Mouse (Mus musculus): ENCODE data around the gene Dlgap3. TPM values are rescaled to one million over a fixed set of nuclear protein-coding genes. Genes with fewer than 3 reads are reported as not detected.

Dlgap3 gene
- polyA plus RNA-seq, 1 experiment from 2014 or later = 1.4 TPM

GRCm38 (mm10) chr4:127261601-127262000, 92.6 kb downstream of the Dlgap3 start:
- H3K9ac ChIP-seq = no peak overlapping the region
- H3K4me3 ChIP-seq (ENCODE audit: low read depth, low read length) = no peak overlapping the region
- no peaks in the 10 kb centered on the region for H3K27me3 ChIP-seq (ENCODE audit: insufficient read depth, low read length)
- H3K4me2 ChIP-seq = no peak overlapping the region
- ATAC-seq (ENCODE audit: insufficient read depth) = no peak
- 88% methylated on average over 14 of the region's 14 CpGs for WGBS
- TF ChIP-seq CTCF (IDR thresholded peaks at IDR 0.05; ENCODE audit: low read depth) = no peak
- no peak for DNase-seq
- no peaks in the 10 kb centered on the region for H3K36me3 ChIP-seq (ENCODE audit: insufficient read depth)
- no peaks in the 10 kb centered on the region for H3K9me3 ChIP-seq (ENCODE audit: low read depth, low read length)
- H3K4me1 ChIP-seq (ENCODE audit: insufficient read depth) = no peaks in the 10 kb centered on the region
- no peak overlapping the region for H3K27ac ChIP-seq (ENCODE audit: low read depth)

GRCm38 (mm10) chr4:127263438-127264182, 94.6 kb downstream of the Dlgap3 start:
- TF ChIP-seq CTCF (IDR thresholded peaks at IDR 0.05; ENCODE audit: low read depth) = no peak
- 58% methylated on average over 19 of the region's 19 CpGs for WGBS
- Histone ChIP-seq H3K9ac (no peak overlapping the region), H3K4me1 (ENCODE audit: insufficient read depth) (no peaks in the 10 kb centered on the region), H3K36me3 (ENCODE audit: insufficient read depth) (no peaks in the 10 kb centered on the region), H3K27me3 (ENCODE audit: insufficient read depth, low read length) (no peaks in the 10 kb centered on the region), H3K4me2 (no peak overlapping the region), H3K4me3 (ENCODE audit: low read depth, low read length) (no peak overlapping the region), H3K27ac (ENCODE audit: low read depth) (peak overlapping the region; percentile 55; the same call in 1 of the 2 replicates), H3K9me3 (ENCODE audit: low read depth, low read length) (no peaks in the 10 kb centered on the region)
- ATAC-seq (ENCODE audit: insufficient read depth) (peak; percentile 83), DNase-seq (peak; percentile 54)

GRCm38 (mm10) chr4:127264183-127264554, 95.2 kb downstream of the Dlgap3 start:
- H3K9ac ChIP-seq = no peak overlapping the region
- WGBS = 55% methylated on average over 5 of the region's 5 CpGs
- H3K4me2 ChIP-seq = no peak overlapping the region
- peak overlapping the region; percentile 55; the same call in 1 of the 2 replicates for H3K27ac ChIP-seq (ENCODE audit: low read depth)
- ATAC-seq (ENCODE audit: insufficient read depth) (no peak), DNase-seq (no peak)
- no peaks in the 10 kb centered on the region for H3K9me3 ChIP-seq (ENCODE audit: low read depth, low read length)
- H3K36me3 ChIP-seq (ENCODE audit: insufficient read depth) = no peaks in the 10 kb centered on the region
- no peak for TF ChIP-seq CTCF (IDR thresholded peaks at IDR 0.05; ENCODE audit: low read depth)
- no peaks in the 10 kb centered on the region for H3K4me1 ChIP-seq (ENCODE audit: insufficient read depth)
- H3K27me3 ChIP-seq (ENCODE audit: insufficient read depth, low read length) = no peaks in the 10 kb centered on the region
- H3K4me3 ChIP-seq (ENCODE audit: low read depth, low read length) = no peak overlapping the region

GRCm38 (mm10) chr4:127278451-127279001, 109.5 kb downstream of the Dlgap3 start:
- no peaks in the 10 kb centered on the region for H3K27me3 ChIP-seq (ENCODE audit: insufficient read depth, low read length)
- no peaks in the 10 kb centered on the region for H3K4me1 ChIP-seq (ENCODE audit: insufficient read depth)
- H3K36me3 ChIP-seq (ENCODE audit: insufficient read depth) = no peaks in the 10 kb centered on the region
- 44% methylated on average over 9 of the region's 9 CpGs for WGBS
- H3K9me3 ChIP-seq (ENCODE audit: low read depth, low read length) = no peaks in the 10 kb centered on the region
- H3K4me2 ChIP-seq = no peak overlapping the region
- H3K9ac ChIP-seq = no peak overlapping the region
- ATAC-seq (ENCODE audit: insufficient read depth) (peak; percentile 28; the same call in 1 of the 2 replicates), DNase-seq (peak; percentile 15)
- no peak overlapping the region for H3K27ac ChIP-seq (ENCODE audit: low read depth)
- TF ChIP-seq CTCF (IDR thresholded peaks at IDR 0.05; ENCODE audit: low read depth) = no peak
- H3K4me3 ChIP-seq (ENCODE audit: low read depth, low read length) = no peak overlapping the region

GRCm38 (mm10) chr4:127279241-127279640, 110.2 kb downstream of the Dlgap3 start:
- 64% methylated on average over 9 of the region's 9 CpGs for WGBS
- TF ChIP-seq CTCF (IDR thresholded peaks at IDR 0.05; ENCODE audit: low read depth) = no peak

More at GRCm38 (mm10) chr4:127279241-127279640, 110.2 kb downstream of the Dlgap3 start:
- Histone ChIP-seq H3K27ac (ENCODE audit: low read depth) (no peak overlapping the region), H3K36me3 (ENCODE audit: insufficient read depth) (no peaks in the 10 kb centered on the region), H3K4me3 (ENCODE audit: low read depth, low read length) (no peak overlapping the region), H3K4me2 (no peak overlapping the region), H3K9ac (no peak overlapping the region), H3K9me3 (ENCODE audit: low read depth, low read length) (no peaks in the 10 kb centered on the region), H3K4me1 (ENCODE audit: insufficient read depth) (no peaks in the 10 kb centered on the region), H3K27me3 (ENCODE audit: insufficient read depth, low read length) (no peaks in the 10 kb centered on the region)
- DNase-seq = no peak
- ATAC-seq (ENCODE audit: insufficient read depth) = no peak

Other genes with a start within 250 kb of the Dlgap3 start
- gene Zmym4, start 201.1 kb upstream of the Dlgap3 start, polyA plus RNA-seq (2014; fragmentation: Nextera tagmentation; extraction: Ambion mirVana) = 19.8 and 21.8 TPM in 2 replicates
- 129 and 137 TPM in 2 replicates for gene Sfpq, start 147.9 kb upstream of the Dlgap3 start, polyA plus RNA-seq (2014; fragmentation: Nextera tagmentation; extraction: Ambion mirVana)
- 27.6 and 28.6 TPM in 2 replicates for gene Zmym1, start 108.1 kb upstream of the Dlgap3 start, polyA plus RNA-seq (2014; fragmentation: Nextera tagmentation; extraction: Ambion mirVana)
- 17.8 and 18.7 TPM in 2 replicates for gene Zmym6, start 91.8 kb upstream of the Dlgap3 start, polyA plus RNA-seq (2014; fragmentation: Nextera tagmentation; extraction: Ambion mirVana)
- 13.1 and 14.9 TPM in 2 replicates for gene Tmem35b, start 45.5 kb upstream of the Dlgap3 start, polyA plus RNA-seq (2014; fragmentation: Nextera tagmentation; extraction: Ambion mirVana)
- 57.5 and 63.0 TPM in 2 replicates for gene Smim12, start 74.6 kb downstream of the Dlgap3 start, polyA plus RNA-seq (2014; fragmentation: Nextera tagmentation; extraction: Ambion mirVana)
- 24.0 and 26.1 TPM in 2 replicates for gene Gja4, start 144.8 kb downstream of the Dlgap3 start, polyA plus RNA-seq (2014; fragmentation: Nextera tagmentation; extraction: Ambion mirVana)
- 0.86 and 1.1 TPM in 2 replicates for gene Gjb3, start 161.6 kb downstream of the Dlgap3 start, polyA plus RNA-seq (2014; fragmentation: Nextera tagmentation; extraction: Ambion mirVana)
- 0.12 TPM in 1 of 2 replicates, not detected in the other for gene Gjb4, start 184.9 kb downstream of the Dlgap3 start, polyA plus RNA-seq (2014; fragmentation: Nextera tagmentation; extraction: Ambion mirVana)
- gene Gjb5, start 189.0 kb downstream of the Dlgap3 start, polyA plus RNA-seq (2014; fragmentation: Nextera tagmentation; extraction: Ambion mirVana) = 0.51 and 0.70 TPM in 2 replicates